ENCODE assay signal across 14 mouse cellular contexts in the genomic region with DNA sequence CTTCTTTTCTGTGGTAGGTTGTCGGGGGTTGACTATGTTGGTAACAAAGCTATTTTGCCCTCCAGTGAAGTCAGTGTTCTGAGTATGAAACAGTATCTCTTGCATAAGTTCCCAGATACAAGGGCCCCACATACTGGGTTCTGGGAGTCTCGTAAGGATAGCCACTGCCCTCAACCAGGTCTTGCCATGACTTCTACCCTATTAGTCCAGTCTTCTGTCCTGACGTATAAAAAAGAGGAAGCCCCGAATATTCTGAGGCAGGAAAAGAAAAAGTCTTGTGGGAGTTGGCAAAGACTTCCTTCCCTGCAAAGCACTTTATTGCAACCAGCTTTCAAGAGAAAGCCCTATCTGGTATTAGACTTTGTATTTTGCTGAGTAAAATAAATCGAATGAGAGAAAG. TPM values are rescaled to one million over a fixed set of nuclear protein-coding genes. Genes with fewer than 3 reads are reported as not detected.
DNase-seq lines count a peak whose midpoint lies in the region; ATAC-seq and TF ChIP-seq lines count a peak whose summit lies in the region.
"Had no signal": no experiment of that assay in that cellular context is flagged by ENCODE, and none has a peak within 500 bp of the region (broad histone marks: within the 10 kb centered on the region; RNA-seq: fewer than 3 reads in every experiment).

No protein-coding gene starts in this region.

- ATAC-seq in intestine, embryonic 14.5 days (replicated peaks; ENCODE audit: low FRiP score, low TSS enrichment, low read depth), result no peak
- no peak for ATAC-seq in intestine, embryonic 15.5 days
- no peak for ATAC-seq in embryonic facial prominence, embryonic 13.5 days (ENCODE audit: insufficient number of reproducible peaks, insufficient read depth, low FRiP score, low TSS enrichment, low read depth)
- ATAC-seq in limb, embryonic 15.5 days (ENCODE audit: insufficient number of reproducible peaks, low FRiP score, low TSS enrichment, low read depth), result no peak
- no peak for ATAC-seq in midbrain, postnatal 0 days (ENCODE audit: low FRiP score)
- ATAC-seq in forebrain, embryonic 12.5 days (ENCODE audit: low FRiP score), result no peak
- ATAC-seq: activated CD4-positive, CD25-positive, alpha-beta regulatory T cell, adult 4 months had no signal

- TF ChIP-seq CTCF in midbrain, postnatal 0 days (IDR thresholded peaks at IDR 0.05), result no peak

- no peaks in the 10 kb centered on the region for H3K9me3 ChIP-seq in intestine, embryonic 14.5 days (ENCODE audit: control insufficient read depth, low read length)
- H3K9me3 ChIP-seq in intestine, embryonic 15.5 days, result no peaks in the 10 kb centered on the region
- H3K9me3 ChIP-seq in embryonic facial prominence, embryonic 13.5 days, result no peaks in the 10 kb centered on the region
- H3K9me3 ChIP-seq in limb, embryonic 15.5 days, result no peaks in the 10 kb centered on the region
- H3K9me3 ChIP-seq in midbrain, postnatal 0 days (ENCODE audit: low read length), result no peaks in the 10 kb centered on the region
- H3K9me3 ChIP-seq in forebrain, embryonic 12.5 days, result no peaks in the 10 kb centered on the region

- DNase-seq in intestine, embryonic 14.5 days (ENCODE audit: low spot score), result peak; percentile 47
- DNase-seq in 416B (ENCODE audit: low read depth), result peak; percentile 56
- no peak for DNase-seq in midbrain, postnatal 0 days (ENCODE audit: low spot score)
- DNase-seq: adrenal gland, postnatal 25 days; cerebellum, adult 8-10 months; kidney, postnatal 36 days; layer of hippocampus, postnatal 36 days had no signal

- no peak overlapping the region for H3K4me2 ChIP-seq in intestine, embryonic 14.5 days (ENCODE audit: low read length)
- H3K4me2 ChIP-seq in intestine, embryonic 15.5 days (replicated peaks), result no peak overlapping the region
- H3K4me2 ChIP-seq in embryonic facial prominence, embryonic 13.5 days, result peak overlapping the region; percentile 24; the same call in 1 of the 2 replicates
- 0 out of 2 replicates have a peak overlapping the region, but pooled peaks have one; percentile 8 for H3K4me2 ChIP-seq in limb, embryonic 15.5 days
- H3K4me2 ChIP-seq in midbrain, postnatal 0 days (ENCODE audit: low read depth, low read length, poor library complexity, severe bottlenecking), result no peak overlapping the region
- H3K4me2 ChIP-seq in forebrain, embryonic 12.5 days, result no peak overlapping the region
- H3K4me2 ChIP-seq: midbrain, embryonic 11.5 days had no signal

- H3K9ac ChIP-seq in intestine, embryonic 14.5 days (ENCODE audit: low read length), result no peak overlapping the region
- H3K9ac ChIP-seq in intestine, embryonic 15.5 days, result no peak overlapping the region
- H3K9ac ChIP-seq in embryonic facial prominence, embryonic 13.5 days, result no peak overlapping the region
- no peak overlapping the region for H3K9ac ChIP-seq in limb, embryonic 15.5 days
- H3K9ac ChIP-seq in midbrain, postnatal 0 days (replicated peaks; ENCODE audit: low read length, poor library complexity, severe bottlenecking), result no peak overlapping the region
- H3K9ac ChIP-seq in forebrain, embryonic 12.5 days, result no peak overlapping the region

- H3K36me3 ChIP-seq in intestine, embryonic 14.5 days (ENCODE audit: control insufficient read depth, insufficient read depth, low read length), result peaks cover 10% of the 10 kb centered on the region; the same call in 1 of the 2 replicates
- H3K36me3 ChIP-seq in intestine, embryonic 15.5 days, result no peaks in the 10 kb centered on the region
- H3K36me3 ChIP-seq in embryonic facial prominence, embryonic 13.5 days, result peaks cover 9% of the 10 kb centered on the region; the same call in 1 of the 2 replicates
- H3K36me3 ChIP-seq in limb, embryonic 15.5 days, result no peaks in the 10 kb centered on the region
- H3K36me3 ChIP-seq in midbrain, postnatal 0 days (ENCODE audit: insufficient read depth, low read length), result no peaks in the 10 kb centered on the region; the same call in 1 of the 2 replicates
- no peaks in the 10 kb centered on the region for H3K36me3 ChIP-seq in forebrain, embryonic 12.5 days (replicated peaks)

- no peak overlapping the region for H3K4me3 ChIP-seq in intestine, embryonic 14.5 days (ENCODE audit: low read depth, low read length)
- no peak overlapping the region for H3K4me3 ChIP-seq in intestine, embryonic 15.5 days (replicated peaks)
- no peak overlapping the region for H3K4me3 ChIP-seq in embryonic facial prominence, embryonic 13.5 days
- no peak overlapping the region for H3K4me3 ChIP-seq in limb, embryonic 15.5 days
- H3K4me3 ChIP-seq in midbrain, postnatal 0 days (ENCODE audit: low read depth, low read length), result no peak overlapping the region
- no peak overlapping the region for H3K4me3 ChIP-seq in forebrain, embryonic 12.5 days (replicated peaks)

- 0 out of 2 replicates have a peak overlapping the region, but pooled peaks have one; percentile 9 for H3K27ac ChIP-seq in intestine, embryonic 14.5 days (ENCODE audit: low read depth)
- H3K27ac ChIP-seq in intestine, embryonic 15.5 days, result no peak overlapping the region
- H3K27ac ChIP-seq in embryonic facial prominence, embryonic 13.5 days, result peak overlapping the region; percentile 55
- H3K27ac ChIP-seq in limb, embryonic 15.5 days, result peak overlapping the region; percentile 28
- no peak overlapping the region for H3K27ac ChIP-seq in midbrain, postnatal 0 days (ENCODE audit: low read depth, low read length)
- no peak overlapping the region for H3K27ac ChIP-seq in forebrain, embryonic 12.5 days

- H3K4me1 ChIP-seq in intestine, embryonic 14.5 days (replicated peaks; ENCODE audit: control insufficient read depth, insufficient read depth, low read length), result peaks cover 15% of the 10 kb centered on the region; the same call in 1 of the 2 replicates
- 0 out of 2 replicates have a peak, but pooled peaks cover 8% of the 10 kb centered on the region for H3K4me1 ChIP-seq in intestine, embryonic 15.5 days (replicated peaks)
- peaks cover 12% of the 10 kb centered on the region for H3K4me1 ChIP-seq in embryonic facial prominence, embryonic 13.5 days
- peaks cover 12% of the 10 kb centered on the region for H3K4me1 ChIP-seq in limb, embryonic 15.5 days
- H3K4me1 ChIP-seq in midbrain, postnatal 0 days (ENCODE audit: insufficient read depth, low read length), result no peaks in the 10 kb centered on the region
- peaks cover 7% of the 10 kb centered on the region for H3K4me1 ChIP-seq in forebrain, embryonic 12.5 days

- H3K27me3 ChIP-seq in intestine, embryonic 14.5 days (replicated peaks; ENCODE audit: control insufficient read depth, insufficient read depth, low read length), result no peaks in the 10 kb centered on the region
- H3K27me3 ChIP-seq in intestine, embryonic 15.5 days (replicated peaks), result no peaks in the 10 kb centered on the region
- H3K27me3 ChIP-seq in embryonic facial prominence, embryonic 13.5 days, result no peaks in the 10 kb centered on the region
- H3K27me3 ChIP-seq in limb, embryonic 15.5 days, result no peaks in the 10 kb centered on the region
- H3K27me3 ChIP-seq in midbrain, postnatal 0 days (ENCODE audit: insufficient read depth, low read length), result no peaks in the 10 kb centered on the region
- H3K27me3 ChIP-seq in forebrain, embryonic 12.5 days, result no peaks in the 10 kb centered on the region
- H3K27me3 ChIP-seq: Patski had no signal

- WGBS in intestine, embryonic 14.5 days, result 70% methylated on average over 5 of the region's 5 CpGs
- 57% methylated on average over 5 of the region's 5 CpGs for WGBS in intestine, embryonic 15.5 days
- WGBS in embryonic facial prominence, embryonic 13.5 days, result 43% methylated on average over 5 of the region's 5 CpGs
- WGBS in limb, embryonic 15.5 days, result 40% methylated on average over 5 of the region's 5 CpGs
- WGBS in midbrain, postnatal 0 days, result 80% methylated on average over 5 of the region's 5 CpGs
- WGBS in forebrain, embryonic 12.5 days, result 82% methylated on average over 5 of the region's 5 CpGs

RNA-seq across cellular contexts. Expression of a gene that starts 26.4 kb away (rescaled TPM):
- polyA plus RNA-seq in intestine, embryonic 14.5 days (2014; fragmentation: Nextera tagmentation; extraction: Ambion mirVana), result 17.9 and 18.9 TPM in 2 replicates
- 22.5 and 24.0 TPM in 2 replicates for polyA plus RNA-seq in intestine, embryonic 15.5 days (2015; fragmentation: Nextera tagmentation; extraction: Ambion mirVana)
- polyA plus RNA-seq in embryonic facial prominence, embryonic 13.5 days (2015; fragmentation: Nextera tagmentation; extraction: Ambion mirVana), result 0.34 and 0.50 TPM in 2 replicates
- 1.0 and 1.7 TPM in 2 replicates for polyA plus RNA-seq in limb, embryonic 15.5 days (2015; fragmentation: Nextera tagmentation; extraction: Ambion mirVana)
- 3.5 and 6.1 TPM in 2 replicates for total RNA-seq in midbrain, postnatal 0 days (2014; rRNA removed)
- polyA plus RNA-seq in midbrain, postnatal 0 days (2015; fragmentation: Nextera tagmentation; extraction: Ambion mirVana), result 2.2 and 2.3 TPM in 2 replicates
- 0.43 and 0.64 TPM in 2 replicates for polyA plus RNA-seq in forebrain, embryonic 12.5 days (2016; fragmentation: Nextera tagmentation; extraction: Ambion mirVana)

Comparison
In these comparisons a context has a peak if more than half of its experiments do, and no peak if none do; other contexts are left out.
1. H3K27ac ChIP-seq: peak in intestine, embryonic 14.5 days (single experiment), embryonic facial prominence, embryonic 13.5 days (single experiment) and limb, embryonic 15.5 days (single experiment); none in intestine, embryonic 15.5 days (single experiment), midbrain, postnatal 0 days (single experiment) and forebrain, embryonic 12.5 days (single experiment).
2. H3K4me2 ChIP-seq: peak in embryonic facial prominence, embryonic 13.5 days (single experiment) and limb, embryonic 15.5 days (single experiment); none in intestine, embryonic 14.5 days (single experiment), intestine, embryonic 15.5 days (single experiment), midbrain, postnatal 0 days (single experiment) and forebrain, embryonic 12.5 days (single experiment).